Mouse (Mus musculus): ENCODE data around the gene Ensa. TPM values are rescaled to one million over a fixed set of nuclear protein-coding genes. Genes with fewer than 3 reads are reported as not detected.

The Ensa gene
- polyA plus RNA-seq, 1 experiment from 2014 or later: 69.7 TPM

- Histone ChIP-seq H3K27me3 (ENCODE audit: control insufficient read depth, insufficient read depth, low read length) (no peaks in the 10 kb centered on the region), H3K9ac (replicated peaks; ENCODE audit: low read length) (peak overlapping the region; percentile 99), H3K27ac (replicated peaks; ENCODE audit: low read depth, low read length) (peak overlapping the region; percentile 91; the same call in 1 of the 2 replicates), H3K36me3 (replicated peaks; ENCODE audit: control insufficient read depth, insufficient read depth, low read depth, low read length) (peaks cover 6% of the 10 kb centered on the region), H3K4me2 (ENCODE audit: low read depth, low read length) (peak overlapping the region; percentile 81), H3K9me3 (replicated peaks; ENCODE audit: control insufficient read depth, low read length) (no peaks in the 10 kb centered on the region), H3K4me1 (ENCODE audit: control insufficient read depth, insufficient read depth, low read length) (0 out of 2 replicates have a peak, but pooled peaks cover 6% of the 10 kb centered on the region), H3K4me3 (ENCODE audit: low read depth, low read length) (peak overlapping the region; percentile 99)
- 6% methylated on average over 8 of the region's 8 CpGs for WGBS
- no peak for DNase-seq (ENCODE audit: low spot score)
- ATAC-seq (replicated peaks; ENCODE audit: insufficient number of reproducible peaks, low FRiP score, low TSS enrichment, low read depth): no peak
Measured at GRCm38 (mm10) chr3:95659948-95660347, 35.2 kb downstream of the Ensa start.

- H3K27me3 ChIP-seq (ENCODE audit: control insufficient read depth, insufficient read depth, low read length): no peaks in the 10 kb centered on the region
- peak overlapping the region; percentile 81 for H3K4me2 ChIP-seq (ENCODE audit: low read depth, low read length)
- H3K4me3 ChIP-seq (ENCODE audit: low read depth, low read length): peak overlapping the region; percentile 99
- 0 out of 2 replicates have a peak, but pooled peaks cover 6% of the 10 kb centered on the region for H3K4me1 ChIP-seq (ENCODE audit: control insufficient read depth, insufficient read depth, low read length)
- no peak overlapping the region for H3K27ac ChIP-seq (replicated peaks; ENCODE audit: low read depth, low read length)
- WGBS: 46% methylated on average over 2 of the region's 2 CpGs
- no peaks in the 10 kb centered on the region for H3K9me3 ChIP-seq (replicated peaks; ENCODE audit: control insufficient read depth, low read length)
- peaks cover 6% of the 10 kb centered on the region for H3K36me3 ChIP-seq (replicated peaks; ENCODE audit: control insufficient read depth, insufficient read depth, low read depth, low read length)
- DNase-seq (ENCODE audit: low spot score) (no peak), ATAC-seq (replicated peaks; ENCODE audit: insufficient number of reproducible peaks, low FRiP score, low TSS enrichment, low read depth) (no peak)
- H3K9ac ChIP-seq (replicated peaks; ENCODE audit: low read length): peak overlapping the region; percentile 99
Measured at GRCm38 (mm10) chr3:95660788-95661478, 36.1 kb downstream of the Ensa start.

GRCm38 (mm10) chr3:95661945-95662715, 37.3 kb downstream of the Ensa start:
- 0 out of 2 replicates have a peak, but pooled peaks cover 6% of the 10 kb centered on the region for H3K4me1 ChIP-seq (ENCODE audit: control insufficient read depth, insufficient read depth, low read length)
- H3K4me3 ChIP-seq (ENCODE audit: low read depth, low read length): no peak overlapping the region
- no peak overlapping the region for H3K9ac ChIP-seq (replicated peaks; ENCODE audit: low read length)
- H3K4me2 ChIP-seq (ENCODE audit: low read depth, low read length): no peak overlapping the region; the same call in 1 of the 2 replicates
- no peak overlapping the region for H3K27ac ChIP-seq (replicated peaks; ENCODE audit: low read depth, low read length)
- no peaks in the 10 kb centered on the region for H3K27me3 ChIP-seq (ENCODE audit: control insufficient read depth, insufficient read depth, low read length)
- DNase-seq (ENCODE audit: low spot score): no peak
- WGBS: 51% methylated on average over 7 of the region's 7 CpGs
- H3K36me3 ChIP-seq (replicated peaks; ENCODE audit: control insufficient read depth, insufficient read depth, low read depth, low read length): peaks cover 6% of the 10 kb centered on the region
- no peaks in the 10 kb centered on the region for H3K9me3 ChIP-seq (replicated peaks; ENCODE audit: control insufficient read depth, low read length)
- ATAC-seq (replicated peaks; ENCODE audit: insufficient number of reproducible peaks, low FRiP score, low TSS enrichment, low read depth): no peak

GRCm38 (mm10) chr3:95662724-95663449, 38.1 kb downstream of the Ensa start:
- H3K4me2 ChIP-seq (ENCODE audit: low read depth, low read length): no peak overlapping the region
- peaks cover 6% of the 10 kb centered on the region for H3K36me3 ChIP-seq (replicated peaks; ENCODE audit: control insufficient read depth, insufficient read depth, low read depth, low read length)
- no peak overlapping the region for H3K9ac ChIP-seq (replicated peaks; ENCODE audit: low read length)
- no peak overlapping the region for H3K4me3 ChIP-seq (ENCODE audit: low read depth, low read length)
- no peaks in the 10 kb centered on the region for H3K9me3 ChIP-seq (replicated peaks; ENCODE audit: control insufficient read depth, low read length)
- peaks cover 6% of the 10 kb centered on the region; the same call in 1 of the 2 replicates for H3K4me1 ChIP-seq (ENCODE audit: control insufficient read depth, insufficient read depth, low read length)
- WGBS: 89% methylated on average over 7 of the region's 7 CpGs
- DNase-seq (ENCODE audit: low spot score): no peak
- H3K27me3 ChIP-seq (ENCODE audit: control insufficient read depth, insufficient read depth, low read length): no peaks in the 10 kb centered on the region
- no peak overlapping the region for H3K27ac ChIP-seq (replicated peaks; ENCODE audit: low read depth, low read length)
- ATAC-seq (replicated peaks; ENCODE audit: insufficient number of reproducible peaks, low FRiP score, low TSS enrichment, low read depth): no peak

- Histone ChIP-seq H3K4me1 (ENCODE audit: control insufficient read depth, insufficient read depth, low read length) (peaks cover 6% of the 10 kb centered on the region; the same call in 1 of the 2 replicates), H3K36me3 (replicated peaks; ENCODE audit: control insufficient read depth, insufficient read depth, low read depth, low read length) (peaks cover 6% of the 10 kb centered on the region), H3K4me2 (ENCODE audit: low read depth, low read length) (no peak overlapping the region), H3K4me3 (ENCODE audit: low read depth, low read length) (no peak overlapping the region), H3K27ac (replicated peaks; ENCODE audit: low read depth, low read length) (no peak overlapping the region), H3K27me3 (ENCODE audit: control insufficient read depth, insufficient read depth, low read length) (no peaks in the 10 kb centered on the region), H3K9ac (replicated peaks; ENCODE audit: low read length) (no peak overlapping the region), H3K9me3 (replicated peaks; ENCODE audit: control insufficient read depth, low read length) (no peaks in the 10 kb centered on the region)
- 82% methylated on average over 2 of the region's 2 CpGs for WGBS
- DNase-seq (ENCODE audit: low spot score) (no peak), ATAC-seq (replicated peaks; ENCODE audit: insufficient number of reproducible peaks, low FRiP score, low TSS enrichment, low read depth) (no peak)
Measured at GRCm38 (mm10) chr3:95663486-95663885, 38.7 kb downstream of the Ensa start.

GRCm38 (mm10) chr3:95663969-95664608, 39.3 kb downstream of the Ensa start:
- no peak for DNase-seq (ENCODE audit: low spot score)
- Histone ChIP-seq H3K27me3 (ENCODE audit: control insufficient read depth, insufficient read depth, low read length) (no peaks in the 10 kb centered on the region), H3K36me3 (replicated peaks; ENCODE audit: control insufficient read depth, insufficient read depth, low read depth, low read length) (peaks cover 6% of the 10 kb centered on the region), H3K4me2 (ENCODE audit: low read depth, low read length) (no peak overlapping the region), H3K9me3 (replicated peaks; ENCODE audit: control insufficient read depth, low read length) (no peaks in the 10 kb centered on the region), H3K9ac (replicated peaks; ENCODE audit: low read length) (no peak overlapping the region), H3K4me1 (ENCODE audit: control insufficient read depth, insufficient read depth, low read length) (peaks cover 6% of the 10 kb centered on the region; the same call in 1 of the 2 replicates), H3K4me3 (ENCODE audit: low read depth, low read length) (no peak overlapping the region), H3K27ac (replicated peaks; ENCODE audit: low read depth, low read length) (no peak overlapping the region)
- WGBS: 93% methylated on average over 3 of the region's 3 CpGs
- ATAC-seq (replicated peaks; ENCODE audit: insufficient number of reproducible peaks, low FRiP score, low TSS enrichment, low read depth): no peak

- WGBS: 92% methylated on average over 4 of the region's 4 CpGs
Measured at GRCm38 (mm10) chr3:95664940-95665352, 40.2 kb downstream of the Ensa start.

More at GRCm38 (mm10) chr3:95664940-95665352, 40.2 kb downstream of the Ensa start:
- H3K9me3 ChIP-seq (replicated peaks; ENCODE audit: control insufficient read depth, low read length): no peaks in the 10 kb centered on the region
- no peak overlapping the region for H3K27ac ChIP-seq (replicated peaks; ENCODE audit: low read depth, low read length)
- H3K27me3 ChIP-seq (ENCODE audit: control insufficient read depth, insufficient read depth, low read length): no peaks in the 10 kb centered on the region
- H3K4me1 ChIP-seq (ENCODE audit: control insufficient read depth, insufficient read depth, low read length): peaks cover 6% of the 10 kb centered on the region; the same call in 1 of the 2 replicates
- ATAC-seq (replicated peaks; ENCODE audit: insufficient number of reproducible peaks, low FRiP score, low TSS enrichment, low read depth): no peak
- H3K9ac ChIP-seq (replicated peaks; ENCODE audit: low read length): no peak overlapping the region
- peaks cover 6% of the 10 kb centered on the region for H3K36me3 ChIP-seq (replicated peaks; ENCODE audit: control insufficient read depth, insufficient read depth, low read depth, low read length)
- H3K4me2 ChIP-seq (ENCODE audit: low read depth, low read length): no peak overlapping the region
- no peak for DNase-seq (ENCODE audit: low spot score)
- H3K4me3 ChIP-seq (ENCODE audit: low read depth, low read length): no peak overlapping the region

All from embryonic facial prominence, embryonic 11.5 days (tissue).